Mouse (Mus musculus): Measurements from ENCODE around the gene Rnf4.

Rnf4 gene

GRCm38 (mm10) chr5:34336775-34337450 is 824 bp downstream of the Rnf4 start:
- DNase-seq: peak; percentile 79

GRCm38 (mm10) chr5:34340246-34340645 is 4.2 kb downstream of the Rnf4 start:
- no peak for DNase-seq

- no peak for DNase-seq
These were observed 16.1 kb downstream of the Rnf4 start for GRCm38 (mm10) chr5:34352084-34352631.

GRCm38 (mm10) chr5:34360261-34360660 is 24.2 kb downstream of the Rnf4 start:
- no peak for DNase-seq

- no peak for DNase-seq
These were observed 27.0 kb downstream of the Rnf4 start for GRCm38 (mm10) chr5:34363115-34363514.

GRCm38 (mm10) chr5:34368551-34369290 is 32.6 kb downstream of the Rnf4 start:
- no peak for DNase-seq

GRCm38 (mm10) chr5:34369341-34370021 is 33.4 kb downstream of the Rnf4 start, which contains the start of gene Fam193a:
Fam193a (plus strand) TSS chr5:34369933.
- DNase-seq: peak; percentile 99

- peak; percentile 67 for DNase-seq
These were observed 34.1 kb downstream of the Rnf4 start for GRCm38 (mm10) chr5:34370022-34370823.

GRCm38 (mm10) chr5:34370840-34371239 is 34.8 kb downstream of the Rnf4 start:
- no peak for DNase-seq

- no peak for DNase-seq
These were observed 36.1 kb downstream of the Rnf4 start for GRCm38 (mm10) chr5:34372141-34372540.

GRCm38 (mm10) chr5:34372541-34372940 is 36.5 kb downstream of the Rnf4 start:
- DNase-seq: no peak

GRCm38 (mm10) chr5:34378787-34379186 is 42.7 kb downstream of the Rnf4 start:
- DNase-seq: no peak

GRCm38 (mm10) chr5:34381700-34382099 is 45.6 kb downstream of the Rnf4 start:
- DNase-seq: no peak

- DNase-seq: no peak
These were observed 49.5 kb downstream of the Rnf4 start for GRCm38 (mm10) chr5:34385616-34386015.

- DNase-seq: no peak
These were observed 50.7 kb downstream of the Rnf4 start for GRCm38 (mm10) chr5:34386744-34387143.

- DNase-seq: no peak
These were observed 57.2 kb downstream of the Rnf4 start for GRCm38 (mm10) chr5:34393251-34393650.

GRCm38 (mm10) chr5:34395347-34395746 is 59.3 kb downstream of the Rnf4 start:
- no peak for DNase-seq

GRCm38 (mm10) chr5:34395850-34396540 is 59.9 kb downstream of the Rnf4 start:
- no peak for DNase-seq

GRCm38 (mm10) chr5:34397866-34398265 is 61.8 kb downstream of the Rnf4 start:
- DNase-seq: no peak

GRCm38 (mm10) chr5:34398326-34398725 is 62.2 kb downstream of the Rnf4 start:
- no peak for DNase-seq
